Mouse (Mus musculus) natural killer cell, adult 2 months (primary cell): ENCODE data around the gene Pam.
"Not testable (repeated sequence)": the region's sequence is repeated elsewhere in the genome, so short reads cannot be mapped to it uniquely, and the experiment has no call there.

Experiments
- DNase-seq, 2 experiments: peaks; one replicate each; pipeline ENCODE4 v3.0.0; 2022; ENCODE audit warnings: low spot score in 2 of 2

The Pam gene

DNA sequence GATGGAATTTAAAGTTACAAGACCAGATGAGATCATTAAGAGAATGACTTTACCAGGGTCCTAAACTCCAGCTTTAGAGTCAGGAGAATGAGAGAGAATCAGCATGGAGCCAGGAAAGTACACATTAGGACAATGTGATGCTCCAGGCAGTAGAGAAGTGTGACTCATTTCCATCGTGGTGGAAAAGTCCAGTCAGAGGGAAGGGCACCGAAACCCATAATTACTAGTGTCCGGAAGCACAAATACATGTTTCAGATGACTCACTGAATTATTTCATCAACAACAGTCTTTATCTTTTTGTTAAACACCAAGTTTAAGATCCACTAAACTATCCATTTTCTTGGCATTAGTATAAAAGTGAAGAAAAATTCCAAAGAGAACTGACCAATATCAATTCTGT is 57.2 kb downstream of the Pam start:
- DNase-seq: no peak

DNA sequence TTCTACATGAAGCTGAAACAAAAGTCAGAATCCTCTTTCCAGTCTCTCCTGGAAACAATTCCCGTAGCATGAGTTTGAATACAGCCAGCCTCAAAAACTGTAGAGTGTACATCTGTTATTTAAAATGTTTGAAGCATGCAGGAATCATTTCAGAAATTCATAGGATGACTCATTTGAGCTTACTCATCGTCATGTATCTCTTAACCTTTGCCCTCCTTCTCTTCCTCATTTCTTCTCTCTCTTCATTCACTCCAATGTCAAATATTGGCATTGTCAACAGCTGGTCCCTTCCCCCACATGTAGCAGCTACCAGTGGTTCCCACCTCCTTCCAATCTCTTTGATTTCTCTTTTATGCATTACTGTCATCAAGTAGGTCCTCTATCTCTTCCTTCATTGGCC is 59.7 kb downstream of the Pam start:
- no peak for DNase-seq

DNA sequence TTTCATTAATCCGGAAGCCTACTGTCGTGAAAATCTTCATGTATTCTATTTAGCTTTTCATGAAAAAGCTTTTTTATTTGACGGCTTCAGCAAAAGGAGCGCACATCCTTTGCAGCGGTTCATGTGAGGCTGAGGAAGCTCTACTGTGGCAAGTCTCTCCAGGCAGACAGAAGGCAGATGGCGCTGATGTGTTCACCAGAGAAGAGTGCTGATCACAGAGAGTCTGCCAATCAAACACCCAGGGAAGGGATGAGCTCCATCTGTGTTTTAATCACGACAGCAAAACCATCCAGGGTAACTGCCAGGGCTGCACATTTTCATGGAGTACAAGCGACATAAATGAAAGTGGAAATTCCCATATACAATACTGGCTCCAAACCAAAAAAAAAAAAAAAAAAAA is 63.6 kb downstream of the Pam start:
- DNase-seq: no peak

DNA sequence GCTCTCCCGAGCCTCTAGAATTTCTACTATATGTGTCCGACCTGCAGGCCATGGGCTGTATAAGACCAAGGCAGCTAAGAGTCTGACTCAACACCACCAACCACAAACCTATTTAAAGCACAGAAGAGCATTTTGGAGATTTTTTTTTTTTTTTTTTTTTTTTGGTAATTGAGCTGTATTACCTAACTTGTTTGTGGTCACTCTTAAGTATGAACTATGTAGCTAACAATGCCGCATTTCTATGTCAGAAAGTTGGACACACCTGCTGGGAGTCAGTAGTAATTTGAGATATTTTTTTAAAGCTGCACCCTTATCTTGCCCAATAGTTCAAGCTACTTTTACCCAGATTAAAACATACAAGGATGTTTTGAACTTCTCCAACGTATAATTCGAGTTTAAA is 66.4 kb downstream of the Pam start:
- DNase-seq: no peak

DNA sequence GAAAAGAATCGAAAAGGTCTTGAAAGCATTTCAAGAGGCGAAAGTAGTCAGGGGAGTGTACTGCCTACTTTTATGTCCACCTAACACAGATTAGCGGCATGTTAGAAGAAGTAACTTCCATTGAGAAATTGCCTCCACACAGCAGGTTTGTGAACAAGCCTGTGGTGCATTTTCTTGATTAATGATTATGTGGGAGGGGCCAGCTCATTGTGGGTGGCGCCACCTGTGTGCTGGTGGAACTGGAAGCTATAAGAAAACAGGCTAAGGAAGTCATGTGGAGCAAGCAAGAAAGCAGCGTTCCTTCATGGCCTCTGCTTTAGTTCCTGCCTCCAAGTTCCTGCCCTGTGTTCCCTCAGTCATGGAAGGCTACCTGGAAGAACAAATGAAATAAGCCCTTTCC is 67.0 kb downstream of the Pam start:
- no peak for DNase-seq

DNA sequence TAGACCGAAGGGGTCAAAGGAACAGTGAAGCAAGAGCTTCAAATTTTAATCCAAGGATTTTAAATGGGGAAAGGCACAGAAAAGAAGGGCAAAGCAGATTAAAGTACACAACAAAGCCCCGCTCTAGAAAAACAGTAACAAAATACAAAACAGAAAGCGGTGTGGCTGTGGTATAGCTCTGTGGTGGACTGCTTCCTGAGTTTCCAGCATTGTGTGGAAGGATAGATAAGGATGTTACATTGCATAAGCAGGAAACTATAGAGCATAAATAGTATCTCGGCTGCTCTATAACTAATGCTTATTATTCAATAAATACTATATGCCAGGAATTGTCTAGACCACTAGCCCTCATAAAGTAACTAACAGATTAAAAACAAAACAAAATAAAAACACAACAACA is 67.5 kb downstream of the Pam start:
- no peak for DNase-seq

DNA sequence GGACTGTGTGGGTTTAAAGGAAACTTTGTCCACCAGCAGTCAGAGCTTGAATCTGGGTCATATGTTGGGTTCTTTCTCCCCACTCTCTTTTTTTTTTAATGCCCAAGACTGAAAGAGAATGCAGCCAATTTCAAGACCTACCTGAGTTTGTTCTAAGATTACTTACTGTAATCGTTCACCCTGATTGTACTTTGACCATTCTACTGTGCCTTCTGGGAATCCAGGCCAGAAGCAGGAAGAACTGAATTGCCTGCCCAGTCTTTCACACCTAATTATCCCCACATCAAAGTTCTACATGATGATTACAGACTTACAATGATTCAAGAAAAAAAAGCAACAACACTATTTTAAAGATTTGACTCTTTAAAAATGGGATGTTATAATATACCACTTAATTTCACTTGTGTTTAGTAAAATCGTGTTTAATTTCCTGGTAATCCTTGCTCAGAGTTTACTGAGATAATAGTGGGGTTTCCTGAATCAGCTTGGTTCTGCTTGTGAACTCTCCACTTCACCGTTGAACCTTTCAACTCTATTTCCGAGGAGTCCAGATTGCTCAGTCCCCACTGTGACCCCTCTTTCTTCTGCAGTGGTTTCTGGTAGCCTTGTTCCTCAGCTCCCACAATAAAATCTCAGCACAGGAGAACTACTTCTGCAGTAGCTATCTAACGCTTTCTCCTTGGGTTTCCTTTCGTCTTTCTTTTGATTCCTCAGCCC is 69.4 kb downstream of the Pam start:
- no peak for DNase-seq

DNA sequence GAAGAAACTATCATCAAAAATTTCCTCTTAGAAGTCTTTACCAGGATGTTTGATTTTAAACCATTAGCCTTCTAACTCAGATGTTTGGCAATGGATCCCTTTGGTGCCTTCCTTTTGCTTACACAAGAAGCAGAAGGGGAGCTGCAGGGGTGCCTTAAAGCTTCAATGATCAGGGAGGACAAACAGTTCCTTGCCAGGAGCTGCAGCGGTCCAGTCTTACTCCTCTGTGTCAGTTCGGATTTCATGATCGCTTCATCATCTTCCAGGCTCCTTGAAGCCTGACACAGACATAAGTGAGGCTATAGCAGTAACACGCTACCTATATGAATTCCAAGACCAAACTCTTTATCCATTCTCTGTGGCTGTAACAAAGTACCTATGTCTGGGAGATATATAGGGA is 71.6 kb downstream of the Pam start:
- no peak for DNase-seq

DNA sequence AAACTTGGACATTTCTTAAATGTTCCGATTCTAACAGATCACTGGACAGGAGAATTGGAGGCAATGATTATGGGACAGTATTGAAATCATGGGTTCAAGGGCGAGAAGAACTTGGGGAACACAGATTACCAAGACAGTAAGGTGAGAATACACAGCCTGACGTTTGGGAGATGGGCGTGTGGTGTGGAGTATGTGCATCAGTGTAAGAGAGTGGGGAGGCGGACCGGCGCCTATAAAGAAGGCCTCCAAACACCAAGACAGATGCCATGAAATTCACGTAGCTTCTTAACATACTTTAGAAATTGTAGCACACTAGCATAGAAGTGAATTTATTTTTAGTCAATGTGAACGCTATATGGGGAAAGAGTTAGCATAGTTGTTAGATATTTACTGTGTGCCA is 76.5 kb downstream of the Pam start:
- no peak for DNase-seq

DNA sequence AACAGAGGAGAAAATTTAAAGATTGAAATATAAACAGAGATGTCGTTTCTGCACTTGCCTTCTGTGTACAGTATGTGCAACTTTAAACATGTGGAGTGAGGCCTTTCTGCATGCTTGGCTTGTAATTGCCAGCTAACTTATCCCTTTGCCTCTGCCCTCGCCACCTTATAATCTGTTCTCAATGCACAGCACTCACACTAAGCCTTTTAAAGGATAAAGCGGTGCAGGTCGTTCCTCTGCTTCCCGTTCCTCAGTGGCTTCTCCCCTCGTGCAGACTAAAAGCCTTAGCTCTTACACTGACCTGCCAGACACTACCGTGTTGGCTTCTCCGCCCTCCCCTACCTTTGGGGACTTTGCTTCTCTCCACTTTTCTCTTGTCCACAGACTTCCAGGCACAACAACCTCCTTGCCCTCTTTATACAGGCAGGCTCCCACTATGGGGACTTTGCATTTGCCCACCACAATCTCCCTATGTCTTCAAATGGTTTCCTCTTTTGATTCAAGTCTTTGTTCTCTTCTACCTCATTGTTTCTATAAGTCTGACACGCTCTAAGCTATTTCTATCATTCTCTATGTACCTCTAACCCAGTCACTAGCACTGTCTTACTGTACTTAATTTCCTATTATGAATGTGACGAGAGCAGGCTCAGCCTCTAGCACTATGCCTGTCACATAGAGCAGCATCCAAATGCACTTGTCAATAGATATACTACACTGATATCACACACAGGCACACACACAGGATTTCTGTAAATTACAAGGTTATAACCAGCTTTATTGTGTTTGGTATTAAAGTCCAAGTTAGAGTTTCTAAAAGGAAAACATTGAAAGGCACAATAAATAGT is 79.2 kb downstream of the Pam start:
- no peak for DNase-seq

DNA sequence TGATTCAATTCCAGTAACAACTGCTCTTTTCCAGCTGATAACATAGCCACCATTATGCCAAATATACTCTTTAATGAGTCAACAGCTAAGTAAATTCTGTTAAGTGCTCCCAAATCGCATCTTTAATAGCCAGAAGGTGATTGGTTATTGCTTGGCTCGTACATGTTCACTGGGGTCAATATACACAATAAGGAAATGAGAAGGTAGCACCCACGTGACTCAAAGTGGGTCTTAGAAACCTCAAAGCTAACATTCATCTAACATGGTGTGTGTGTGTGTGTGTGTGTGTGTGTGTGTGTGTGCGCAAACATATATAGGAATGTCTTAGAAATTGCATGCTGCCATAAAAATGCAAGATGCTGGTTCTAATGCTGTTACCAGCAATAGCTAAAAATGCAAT is 79.9 kb downstream of the Pam start:
- no peak for DNase-seq

DNA sequence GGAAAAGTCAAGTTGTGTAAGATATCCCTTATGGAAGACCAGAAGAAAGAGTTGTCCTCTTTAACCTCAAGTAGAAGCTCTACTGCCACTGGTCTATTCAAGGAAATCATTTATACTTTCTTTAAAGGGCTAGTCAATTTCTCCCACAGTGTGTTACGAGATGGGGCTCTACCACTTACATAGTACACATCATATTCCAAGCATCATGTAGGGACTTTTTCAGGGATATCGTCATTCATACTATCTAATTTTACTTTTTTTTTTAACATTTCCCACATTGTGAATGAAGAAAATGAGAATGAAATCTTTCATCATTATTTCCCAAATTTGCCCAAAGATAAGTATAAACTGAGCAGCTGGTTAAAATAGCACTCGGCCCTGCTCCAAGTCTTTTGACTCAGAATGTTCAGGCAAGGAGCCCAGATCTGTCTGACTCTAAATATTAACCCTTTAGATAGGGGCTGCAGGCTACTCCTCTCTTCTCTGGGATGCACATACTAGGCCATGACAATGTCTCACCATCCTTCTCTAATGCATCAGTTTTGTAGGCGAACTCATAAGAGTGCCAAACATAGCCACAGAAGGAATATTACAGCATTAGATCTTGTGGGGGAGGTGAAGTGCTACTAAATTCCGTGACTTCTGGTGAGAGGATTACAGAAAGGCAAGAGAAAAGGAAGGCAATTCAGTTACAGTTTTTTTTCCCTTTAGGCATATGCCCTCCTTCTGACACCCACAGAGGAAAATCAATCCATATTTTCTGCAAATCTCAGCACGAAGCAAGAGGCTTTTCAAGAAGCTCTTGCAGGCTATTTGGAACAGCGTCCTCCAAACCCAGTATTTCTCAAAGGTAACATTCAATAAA is 92.7 kb downstream of the Pam start:
- no peak for DNase-seq

DNA sequence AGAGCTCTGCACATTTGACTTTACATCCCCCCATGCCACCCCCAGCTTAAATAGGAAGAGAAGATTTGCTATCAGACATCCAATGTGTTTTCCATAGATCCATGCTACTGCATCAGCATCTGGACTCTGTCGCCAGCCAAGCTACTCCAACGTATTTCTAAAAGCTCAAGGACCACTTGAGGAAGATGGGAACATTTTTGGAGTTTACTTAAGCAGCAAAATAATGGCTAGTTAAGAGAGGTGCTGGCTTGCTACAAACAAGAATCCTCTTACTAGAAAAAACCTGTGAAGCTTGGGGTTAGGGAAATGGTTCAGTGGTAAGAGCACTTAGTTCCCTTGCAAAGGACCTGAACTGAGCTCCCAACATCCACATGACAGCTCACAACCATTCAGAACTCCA is 96.0 kb downstream of the Pam start:
- DNase-seq: no peak

DNA sequence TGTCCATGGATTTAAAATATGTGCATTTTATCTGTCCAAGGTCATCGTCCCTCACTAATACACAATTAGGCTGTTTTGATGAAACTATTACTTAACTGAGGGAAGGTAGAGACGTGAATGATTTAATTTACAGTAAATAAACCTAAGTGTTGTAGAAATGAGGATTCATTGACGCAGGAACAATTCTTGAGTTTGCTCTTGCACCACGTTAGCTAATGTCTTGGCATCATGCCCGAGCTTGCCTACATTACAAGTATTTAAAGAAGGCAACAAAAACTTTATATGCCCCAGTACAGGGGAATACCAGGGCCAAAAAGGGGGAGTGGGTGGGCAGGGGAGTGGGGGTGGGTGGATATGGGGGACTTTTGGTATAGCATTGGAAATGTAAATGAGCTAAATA is 96.5 kb downstream of the Pam start:
- DNase-seq: not testable (repeated sequence)

DNA sequence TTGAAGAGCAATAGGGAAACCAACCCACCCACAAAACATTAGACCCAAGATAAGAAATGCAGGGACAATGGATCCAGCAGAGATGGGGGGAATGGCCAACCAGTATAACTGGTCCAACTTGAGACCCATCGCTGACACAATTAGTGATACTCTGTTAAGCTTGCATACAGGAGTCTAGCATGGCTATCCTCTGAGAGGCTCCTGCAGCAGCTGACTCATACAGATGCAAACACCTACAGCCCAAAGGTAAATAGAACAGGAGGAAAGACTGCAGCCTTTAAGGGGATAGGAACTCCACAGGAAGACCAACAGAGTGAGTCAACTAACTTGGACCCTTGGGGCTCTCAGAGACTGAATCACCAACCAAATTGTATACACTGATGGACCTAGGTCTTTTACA is 98.4 kb downstream of the Pam start:
- no peak for DNase-seq

DNA sequence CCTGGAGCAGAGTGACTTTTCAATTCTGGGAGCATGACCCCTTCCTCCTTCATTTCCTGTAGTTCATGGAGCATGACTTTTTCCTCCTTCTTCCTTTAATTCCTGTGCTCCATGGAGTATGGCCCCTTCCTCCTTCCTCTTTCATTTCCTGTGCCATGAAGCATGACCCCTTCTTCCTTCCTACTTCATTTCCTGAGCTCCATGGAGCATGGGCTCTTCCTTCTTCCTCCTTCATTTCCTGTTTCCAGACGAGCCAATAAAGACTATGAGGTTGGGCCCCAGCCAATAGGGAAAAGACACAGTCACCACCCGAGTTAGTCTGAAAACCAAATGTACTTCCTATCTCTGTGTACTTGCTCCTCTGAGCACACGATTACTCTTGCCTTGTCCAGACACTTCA is 103.5 kb downstream of the Pam start:
- no peak for DNase-seq

DNA sequence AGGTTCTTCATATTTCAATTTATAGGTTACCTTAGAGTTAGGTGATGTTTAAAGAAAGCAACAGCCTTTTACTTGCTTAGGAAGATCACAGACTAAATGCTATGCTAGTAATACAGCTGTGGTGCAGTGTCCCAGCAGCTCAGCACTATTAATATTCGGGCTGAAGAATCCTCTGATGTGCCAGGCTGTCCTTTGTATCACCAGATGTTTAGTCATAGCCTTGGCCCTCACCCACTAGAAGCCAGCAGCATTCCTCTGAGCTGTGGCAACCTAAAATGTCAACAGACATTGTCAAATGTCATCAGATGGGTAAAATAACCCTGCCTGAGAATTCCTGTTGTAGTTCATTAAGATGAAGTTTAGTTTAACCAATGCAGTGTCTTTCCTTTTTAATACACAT is 112.3 kb downstream of the Pam start:
- no peak for DNase-seq

DNA sequence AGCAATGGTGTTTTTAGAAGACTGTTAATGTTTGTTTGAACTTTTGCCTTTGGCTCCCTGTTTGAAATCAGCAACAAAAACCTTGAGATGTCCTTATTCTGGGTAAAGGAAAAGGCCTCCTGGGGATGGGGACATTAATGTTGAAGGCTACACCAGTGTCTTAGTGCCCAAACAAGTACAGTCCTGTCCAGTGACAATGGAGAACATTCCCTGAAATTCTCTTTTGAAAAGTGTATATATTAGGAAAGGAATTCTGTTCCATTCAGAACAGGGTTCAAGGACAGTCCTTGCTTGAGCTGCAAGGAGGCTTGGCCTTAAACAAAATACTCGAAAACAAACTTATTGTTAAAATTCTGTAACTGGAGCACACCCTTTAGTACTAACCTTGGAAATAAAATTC is 116.0 kb downstream of the Pam start:
- DNase-seq: no peak

DNA sequence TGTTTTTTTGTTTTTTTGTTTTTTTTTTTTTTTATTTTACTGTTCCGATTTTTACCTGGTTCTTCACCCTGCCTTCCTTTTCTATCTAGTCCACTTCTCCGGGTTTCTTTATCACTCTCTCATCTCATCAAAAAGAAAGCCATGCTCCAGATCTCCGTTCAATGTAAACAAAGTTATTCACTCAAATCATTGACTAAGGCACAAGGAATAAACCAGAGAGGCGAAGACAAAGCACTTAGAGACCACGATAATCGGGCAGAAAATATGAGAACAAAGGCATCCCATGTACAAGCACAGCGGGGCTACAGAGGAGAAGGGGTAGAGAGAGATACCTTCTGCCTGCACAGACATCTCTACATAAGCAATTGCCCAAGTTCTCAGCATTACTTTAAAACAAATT is 117.9 kb downstream of the Pam start:
- DNase-seq: no peak

DNA sequence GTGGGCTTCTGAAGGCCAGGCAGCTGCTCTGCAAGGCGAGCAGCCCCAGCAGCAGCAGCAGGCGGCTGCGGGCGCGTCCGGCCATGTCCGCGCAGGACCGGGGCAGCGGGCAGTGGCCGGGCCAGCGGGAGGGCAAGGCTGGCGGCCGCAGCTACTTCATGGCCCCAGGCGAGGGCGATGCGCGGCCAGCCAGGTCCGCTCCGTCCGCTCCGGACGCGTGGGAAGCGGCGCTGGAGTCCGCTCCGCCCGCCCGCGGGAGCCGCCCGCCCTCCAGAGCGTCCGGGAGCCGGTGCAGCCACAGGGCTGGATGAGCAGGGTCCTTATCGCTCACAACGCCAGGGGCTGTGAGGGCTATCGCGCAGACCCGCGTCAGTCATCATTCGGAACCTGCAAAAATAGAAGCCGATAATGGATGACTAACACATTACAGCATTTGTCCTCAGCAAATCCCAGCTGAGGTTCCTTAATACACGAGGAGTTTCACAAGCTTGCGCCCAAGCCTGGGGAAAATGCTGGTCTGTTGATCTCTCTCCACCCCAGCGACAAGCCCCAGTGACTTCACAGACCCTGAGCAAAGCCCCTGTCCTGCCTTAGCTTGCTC is 118.5 kb downstream of the Pam start:
- no peak for DNase-seq

DNA sequence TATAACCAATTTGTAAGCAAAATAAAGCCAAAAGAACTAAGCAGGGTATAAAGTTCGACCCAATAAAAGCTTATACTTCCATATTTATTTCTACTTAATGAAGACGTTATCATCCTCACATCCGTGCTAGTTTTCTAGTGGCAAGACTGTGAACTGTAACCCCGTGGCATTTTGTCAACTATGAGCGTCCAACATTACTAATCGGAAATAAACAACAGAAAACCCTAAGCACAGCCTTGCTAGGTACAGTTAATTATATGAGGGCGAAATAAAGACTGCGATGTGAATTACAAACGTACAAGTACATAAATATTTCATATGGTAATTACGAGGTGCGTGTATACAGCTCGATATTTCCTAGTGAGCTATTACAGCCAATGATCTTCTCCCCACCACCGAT is 119.4 kb downstream of the Pam start:
- DNase-seq: no peak

DNA sequence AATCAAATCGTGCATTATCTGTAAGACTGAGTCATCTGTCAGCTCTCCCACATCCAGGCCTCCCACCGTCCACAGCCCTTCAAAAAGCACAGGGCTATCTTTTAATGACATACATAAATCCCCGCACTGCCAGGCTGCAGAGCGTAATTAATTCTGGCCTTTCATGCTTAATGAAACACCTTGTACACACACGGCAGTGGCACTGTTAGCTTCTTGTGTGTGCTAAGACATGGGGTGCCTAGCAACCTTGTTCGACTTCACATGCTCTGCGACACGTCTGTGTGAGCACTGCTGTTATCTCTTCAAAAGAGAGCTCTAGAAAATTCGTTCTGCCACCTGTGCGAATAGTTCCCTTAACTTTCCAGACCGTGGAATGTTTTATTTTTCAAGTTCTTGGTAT is 120.5 kb downstream of the Pam start:
- no peak for DNase-seq
